Mouse (Mus musculus) neural tube, embryonic 15.5 days (tissue): ENCODE measurements around the gene Hk2. TPM values are rescaled to one million over a fixed set of nuclear protein-coding genes. Genes with fewer than 3 reads are reported as not detected.
"Not testable (repeated sequence)": the region's sequence is repeated elsewhere in the genome, so short reads cannot be mapped to it uniquely, and the experiment has no call there.

Experiments
- ATAC-seq: fragments of 200-750 bp; cut with Nextera tagmentation; 2 replicates; pipeline ENCODE4 v1.8.0; 2017; ENCODE audit warnings: mild to moderate bottlenecking, moderate TSS enrichment, moderate library complexity; ENCODE audit not compliant: low FRiP score
- H3K27ac ChIP-seq: fragments of 300-500 bp; sonication (generic); replicated peaks from 2 replicates; pipeline ENCODE4 v1.5.1; 2015; ENCODE audit warnings: mild to moderate bottlenecking, inconsistent platforms
- H3K27me3 ChIP-seq: fragments of 300-500 bp; sonication (generic); replicated peaks from 2 replicates; pipeline ENCODE4 v1.6.1; 2015; ENCODE audit warnings: inconsistent platforms
- H3K36me3 ChIP-seq: fragments of 300-500 bp; sonication (generic); 2 replicates; pipeline ENCODE4 v1.6.1; 2015; ENCODE audit warnings: inconsistent platforms
- H3K4me1 ChIP-seq: fragments of 300-500 bp; sonication (generic); 2 replicates; pipeline ENCODE4 v1.6.1; 2015; ENCODE audit warnings: inconsistent platforms
- H3K4me2 ChIP-seq: fragments of 300-500 bp; sonication (generic); 2 replicates; pipeline ENCODE4 v1.6.1; 2015; ENCODE audit warnings: inconsistent platforms, mild to moderate bottlenecking, moderate library complexity
- H3K4me3 ChIP-seq: fragments of 300-500 bp; sonication (generic); replicated peaks from 2 replicates; pipeline ENCODE4 v1.5.1; 2015; ENCODE audit warnings: mild to moderate bottlenecking, inconsistent platforms
- H3K9ac ChIP-seq: fragments of 300-500 bp; sonication (generic); replicated peaks from 2 replicates; pipeline ENCODE4 v1.6.1; 2015; ENCODE audit warnings: mild to moderate bottlenecking, inconsistent platforms
- H3K9me3 ChIP-seq: fragments of 300-500 bp; sonication (generic); replicated peaks from 2 replicates; pipeline ENCODE4 v1.6.1; 2016; ENCODE audit warnings: inconsistent platforms
- WGBS: fragments of 180-500 bp; shearing (Covaris S2); methylation state at CpG from one replicate; pipeline ENCODE4 v1.1.7; 2015; ENCODE audit warnings: mixed read lengths; 5-methylcytosine and 5-hydroxymethylcytosine counted together
- polyA plus RNA-seq: library from polyadenylated mRNA; unstranded; fragments of >200 nt; fragmentation: Nextera tagmentation; extraction: Ambion mirVana; gene quantifications from 2 replicates; pipeline ENCODE4 v1.2.1, GENCODE M21; 2015

Hk2 gene
- polyA plus RNA-seq, 1 experiment from 2014 or later, result 2.6 TPM

GRCm38 (mm10) chr6:82677629-82678028 is 96.6 kb downstream of the Hk2 start:
- ATAC-seq, H3K36me3 ChIP-seq, H3K4me3 ChIP-seq, H3K9me3 ChIP-seq, H3K4me1 ChIP-seq, H3K4me2 ChIP-seq, H3K27me3 ChIP-seq, H3K9ac ChIP-seq, H3K27ac ChIP-seq: not testable (repeated sequence)
- WGBS, result 70% methylated on average over 3 of the region's 3 CpGs

Other genes with a start within 250 kb of the Hk2 start
- 143 and 150 TPM in 2 replicates for gene Pole4, start 69.1 kb downstream of the Hk2 start, polyA plus RNA-seq
- gene Sema4f, start 165.3 kb upstream of the Hk2 start, polyA plus RNA-seq, result 24.3 and 26.1 TPM in 2 replicates
- gene M1ap, start 172.4 kb upstream of the Hk2 start, polyA plus RNA-seq, result 0.20 TPM in 1 of 2 replicates, not detected in the other